Mouse (Mus musculus): ENCODE measurements around the gene Ppp1r37. TPM values are rescaled to one million over a fixed set of nuclear protein-coding genes. Genes with fewer than 3 reads are reported as not detected.

The Ppp1r37 gene
- polyA plus RNA-seq, 1 experiment = 137 TPM

DNA sequence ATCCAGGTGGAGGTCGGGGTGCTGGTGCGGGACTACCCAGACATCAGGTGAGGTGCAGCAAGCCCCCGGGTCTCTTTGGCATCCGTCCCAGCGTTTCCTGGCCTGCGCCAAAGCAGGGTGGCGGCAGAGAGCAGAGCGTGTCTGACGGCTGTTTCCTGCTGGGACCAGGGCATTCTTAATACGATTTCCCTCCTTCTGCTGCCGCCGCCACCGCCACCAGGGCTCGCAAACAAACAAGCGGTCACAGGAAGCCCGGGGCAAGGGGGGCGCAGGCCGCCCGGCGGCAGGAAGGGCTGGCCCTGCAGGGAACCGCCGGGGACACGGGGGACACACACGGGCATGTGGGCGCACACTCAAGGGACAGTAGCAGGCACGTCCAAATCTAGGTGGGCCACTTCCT is 71.1 kb downstream of the Ppp1r37 start:
- Histone ChIP-seq H3K4me1 (replicated peaks; ENCODE audit: control insufficient read depth, insufficient read depth, low read length) (no peaks in the 10 kb centered on the region; the same call in 1 of the 2 replicates), H3K4me3 (ENCODE audit: control insufficient read depth, insufficient read depth, low read length) (no peak overlapping the region)
- WGBS = 2% methylated on average over 26 of the region's 26 CpGs

DNA sequence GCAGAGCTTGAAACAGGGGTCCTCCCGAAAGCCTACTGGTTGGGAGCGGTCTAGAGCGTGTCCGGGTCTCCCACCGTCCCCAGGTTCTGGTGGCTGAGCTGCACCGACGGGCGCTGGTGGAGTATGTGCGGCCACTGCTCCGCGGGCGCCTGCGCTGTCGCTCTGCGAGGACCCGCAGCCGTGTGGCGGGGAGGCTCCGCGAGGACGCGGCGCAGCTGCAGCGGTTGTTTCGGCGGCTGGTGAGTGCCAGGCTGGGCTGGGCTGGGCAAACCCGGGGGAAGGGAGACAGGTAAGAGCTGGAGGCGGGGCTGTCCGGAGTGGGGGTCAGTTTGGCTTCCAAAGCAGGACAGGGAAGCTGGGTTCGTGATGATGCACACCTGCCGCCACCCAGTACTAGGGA is 73.4 kb downstream of the Ppp1r37 start:
- H3K27me3 ChIP-seq (ENCODE audit: control insufficient read depth, insufficient read depth, low read length) = no peaks in the 10 kb centered on the region
- no peaks in the 10 kb centered on the region for H3K36me3 ChIP-seq (ENCODE audit: control insufficient read depth, insufficient read depth, low read length)
- H3K27ac ChIP-seq (ENCODE audit: control insufficient read depth, insufficient read depth, low read length) = no peak overlapping the region
- 95% methylated on average over 31 of the region's 31 CpGs for WGBS
- H3K4me3 ChIP-seq (ENCODE audit: control insufficient read depth, insufficient read depth, low read length) = no peak overlapping the region
- H3K4me1 ChIP-seq (replicated peaks; ENCODE audit: control insufficient read depth, insufficient read depth, low read length) = no peaks in the 10 kb centered on the region; the same call in 1 of the 2 replicates
- no peak for TF ChIP-seq CTCF (IDR thresholded peaks at IDR 0.05; ENCODE audit: borderline replicate concordance, control insufficient read depth, extremely low read depth, insufficient read depth, low read length, poor library complexity)
- TF ChIP-seq POLR2A (IDR thresholded peaks at IDR 0.05; ENCODE audit: control insufficient read depth, extremely low read depth, insufficient read depth, low read length, poor library complexity) = no peak
- no peak for DNase-seq

More for the DNA sequence above, 71.1 kb downstream of the Ppp1r37 start:
- no peak for DNase-seq
- H3K27ac ChIP-seq (ENCODE audit: control insufficient read depth, insufficient read depth, low read length) = no peak overlapping the region
- no peaks in the 10 kb centered on the region for H3K27me3 ChIP-seq (ENCODE audit: control insufficient read depth, insufficient read depth, low read length)
- TF ChIP-seq CTCF (IDR thresholded peaks at IDR 0.05; ENCODE audit: borderline replicate concordance, control insufficient read depth, extremely low read depth, insufficient read depth, low read length, poor library complexity) = no peak
- no peak for TF ChIP-seq POLR2A (IDR thresholded peaks at IDR 0.05; ENCODE audit: control insufficient read depth, extremely low read depth, insufficient read depth, low read length, poor library complexity)
- H3K36me3 ChIP-seq (ENCODE audit: control insufficient read depth, insufficient read depth, low read length) = no peaks in the 10 kb centered on the region

DNA sequence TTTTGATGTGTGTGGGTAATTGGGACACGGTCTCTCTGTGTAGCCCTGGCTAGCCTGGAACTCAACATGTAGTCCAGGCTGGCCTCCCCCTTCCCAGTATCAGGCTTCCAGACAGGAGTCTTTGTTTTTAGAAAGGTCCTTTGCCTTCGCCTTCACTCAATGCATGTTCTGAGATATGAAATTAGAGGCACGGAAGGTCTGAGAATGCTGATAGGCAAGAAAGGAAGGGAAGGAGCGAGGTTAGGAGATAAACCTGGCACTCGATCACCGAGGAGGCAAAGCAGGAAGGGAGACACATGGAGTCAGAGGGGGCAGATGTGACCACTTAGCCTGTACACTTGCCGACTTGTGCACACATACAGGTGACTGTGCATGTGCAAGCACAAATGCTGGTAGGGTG is 76.3 kb downstream of the Ppp1r37 start:
- TF ChIP-seq CTCF (IDR thresholded peaks at IDR 0.05; ENCODE audit: borderline replicate concordance, control insufficient read depth, extremely low read depth, insufficient read depth, low read length, poor library complexity) (no peak), POLR2A (IDR thresholded peaks at IDR 0.05; ENCODE audit: control insufficient read depth, extremely low read depth, insufficient read depth, low read length, poor library complexity) (no peak)
- Histone ChIP-seq H3K4me1 (replicated peaks; ENCODE audit: control insufficient read depth, insufficient read depth, low read length) (no peaks in the 10 kb centered on the region; the same call in 1 of the 2 replicates), H3K27me3 (ENCODE audit: control insufficient read depth, insufficient read depth, low read length) (no peaks in the 10 kb centered on the region), H3K4me3 (ENCODE audit: control insufficient read depth, insufficient read depth, low read length) (no peak overlapping the region), H3K36me3 (ENCODE audit: control insufficient read depth, insufficient read depth, low read length) (no peaks in the 10 kb centered on the region), H3K27ac (ENCODE audit: control insufficient read depth, insufficient read depth, low read length) (no peak overlapping the region)
- 97% methylated on average over 7 of the region's 7 CpGs for WGBS
- DNase-seq = no peak

DNA sequence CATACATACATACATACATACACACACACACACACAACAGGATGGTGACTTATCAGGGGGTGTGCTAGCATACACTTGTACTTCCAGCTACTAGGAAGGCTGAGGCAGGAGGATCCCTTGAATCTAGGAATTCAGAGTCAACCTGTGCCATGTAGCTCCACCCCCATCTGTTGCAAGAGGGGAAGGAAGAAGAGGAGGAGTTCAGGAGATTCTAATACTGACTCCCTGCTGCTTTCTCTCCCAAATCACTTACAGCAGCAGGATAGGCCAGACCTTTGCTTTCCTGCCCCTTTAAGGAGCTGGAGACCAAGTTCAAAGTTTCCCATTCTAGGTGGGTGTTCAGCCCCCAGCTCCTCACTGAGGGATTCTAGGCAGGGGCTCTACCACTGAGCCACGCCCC is 77.4 kb downstream of the Ppp1r37 start:
- TF ChIP-seq POLR2A (IDR thresholded peaks at IDR 0.05; ENCODE audit: control insufficient read depth, extremely low read depth, insufficient read depth, low read length, poor library complexity) (no peak), CTCF (IDR thresholded peaks at IDR 0.05; ENCODE audit: borderline replicate concordance, control insufficient read depth, extremely low read depth, insufficient read depth, low read length, poor library complexity) (no peak)
- H3K36me3 ChIP-seq (ENCODE audit: control insufficient read depth, insufficient read depth, low read length) = no peaks in the 10 kb centered on the region
- WGBS = 100% methylated on average over 1 of the region's 1 CpGs
- H3K27me3 ChIP-seq (ENCODE audit: control insufficient read depth, insufficient read depth, low read length) = no peaks in the 10 kb centered on the region
- H3K4me1 ChIP-seq (replicated peaks; ENCODE audit: control insufficient read depth, insufficient read depth, low read length) = no peaks in the 10 kb centered on the region
- no peak for DNase-seq
- H3K27ac ChIP-seq (ENCODE audit: control insufficient read depth, insufficient read depth, low read length) = no peak overlapping the region
- no peak overlapping the region for H3K4me3 ChIP-seq (ENCODE audit: control insufficient read depth, insufficient read depth, low read length)

DNA sequence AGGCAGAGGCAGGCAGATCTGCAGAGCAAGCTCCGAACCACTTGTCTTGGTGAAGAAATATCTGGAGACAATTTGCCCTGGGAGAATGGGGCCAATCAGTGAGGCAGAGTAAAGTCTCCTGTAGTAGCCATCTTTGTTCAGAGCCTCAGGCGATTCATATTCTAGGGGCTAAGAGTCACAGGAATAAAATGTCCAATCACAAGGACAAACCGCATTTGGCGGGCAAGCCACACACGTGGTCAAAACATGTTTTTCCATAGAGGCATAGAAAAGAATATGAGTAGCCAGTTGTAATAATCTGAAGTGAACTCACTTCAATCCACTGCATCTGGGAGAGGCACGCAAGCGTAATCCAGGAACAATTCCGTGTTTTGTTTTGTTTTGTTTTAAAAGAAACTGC is 79.6 kb downstream of the Ppp1r37 start:
- no peaks in the 10 kb centered on the region for H3K4me1 ChIP-seq (replicated peaks; ENCODE audit: control insufficient read depth, insufficient read depth, low read length)
- H3K27ac ChIP-seq (ENCODE audit: control insufficient read depth, insufficient read depth, low read length) = no peak overlapping the region
- no peaks in the 10 kb centered on the region for H3K27me3 ChIP-seq (ENCODE audit: control insufficient read depth, insufficient read depth, low read length)
- no peaks in the 10 kb centered on the region for H3K36me3 ChIP-seq (ENCODE audit: control insufficient read depth, insufficient read depth, low read length)
- H3K4me3 ChIP-seq (ENCODE audit: control insufficient read depth, insufficient read depth, low read length) = no peak overlapping the region
- TF ChIP-seq POLR2A (IDR thresholded peaks at IDR 0.05; ENCODE audit: control insufficient read depth, extremely low read depth, insufficient read depth, low read length, poor library complexity) (no peak), CTCF (IDR thresholded peaks at IDR 0.05; ENCODE audit: borderline replicate concordance, control insufficient read depth, extremely low read depth, insufficient read depth, low read length, poor library complexity) (no peak)
- DNase-seq = no peak
- WGBS = 90% methylated on average over 8 of the region's 8 CpGs

Other genes starting within 250 kb of the Ppp1r37 start
- gene Ercc1, start 218.3 kb downstream of the Ppp1r37 start, polyA plus RNA-seq (2012; rRNA removed) = 62.3 and 63.6 TPM in 2 replicates
- 7.5 and 8.0 TPM in 2 replicates for gene Cd3eap, start 203.6 kb downstream of the Ppp1r37 start, polyA plus RNA-seq (2012; rRNA removed)
- 13.6 and 14.2 TPM in 2 replicates for gene Ppp1r13l, start 203.3 kb downstream of the Ppp1r37 start, polyA plus RNA-seq (2012; rRNA removed)
- 134 and 137 TPM in 2 replicates for gene Ercc2, start 181.1 kb downstream of the Ppp1r37 start, polyA plus RNA-seq (2012; rRNA removed)
- gene Klc3, start 159.0 kb downstream of the Ppp1r37 start, polyA plus RNA-seq (2012; rRNA removed) = 73.1 and 87.0 TPM in 2 replicates
- gene Ckm, start 158.3 kb downstream of the Ppp1r37 start, polyA plus RNA-seq (2012; rRNA removed) = 19.3 and 332 TPM in 2 replicates
- 36.3 and 48.8 TPM in 2 replicates for gene Mark4, start 104.3 kb downstream of the Ppp1r37 start, polyA plus RNA-seq (2012; rRNA removed)
- 0.94 and 1.0 TPM in 2 replicates for gene Exoc3l2, start 99.7 kb downstream of the Ppp1r37 start, polyA plus RNA-seq (2012; rRNA removed)
- 13.2 and 15.5 TPM in 2 replicates for gene Bloc1s3, start 54.7 kb downstream of the Ppp1r37 start, polyA plus RNA-seq (2012; rRNA removed)
- 86.7 and 90.2 TPM in 2 replicates for gene Trappc6a, start 54.7 kb downstream of the Ppp1r37 start, polyA plus RNA-seq (2012; rRNA removed)
- 1.1 and 1.2 TPM in 2 replicates for gene Nkpd1, start 45.2 kb downstream of the Ppp1r37 start, polyA plus RNA-seq (2012; rRNA removed)
- 4.5 and 4.7 TPM in 2 replicates for gene Zfp296, start 14.2 kb upstream of the Ppp1r37 start, polyA plus RNA-seq (2012; rRNA removed)
- gene Gemin7, start 14.5 kb upstream of the Ppp1r37 start, polyA plus RNA-seq (2012; rRNA removed) = 121 and 130 TPM in 2 replicates
- 240 and 315 TPM in 2 replicates for gene Clasrp, start 41.4 kb upstream of the Ppp1r37 start, polyA plus RNA-seq (2012; rRNA removed)
- 66.9 and 75.6 TPM in 2 replicates for gene Relb, start 66.4 kb upstream of the Ppp1r37 start, polyA plus RNA-seq (2012; rRNA removed)
- gene Clptm1, start 102.0 kb upstream of the Ppp1r37 start, polyA plus RNA-seq (2012; rRNA removed) = 136 and 142 TPM in 2 replicates
- gene Apoc2, start 114.9 kb upstream of the Ppp1r37 start, polyA plus RNA-seq (2012; rRNA removed) = 6.7 and 7.1 TPM in 2 replicates
- gene Gm44805, start 118.3 kb upstream of the Ppp1r37 start, polyA plus RNA-seq (2012; rRNA removed) = not detected in 2 replicates
- 1.5 and 6.2 TPM in 2 replicates for gene Apoc4, start 118.4 kb upstream of the Ppp1r37 start, polyA plus RNA-seq (2012; rRNA removed)
- gene Apoc1, start 129.6 kb upstream of the Ppp1r37 start, polyA plus RNA-seq (2012; rRNA removed) = 24.8 and 38.0 TPM in 2 replicates
- 1,583 and 2,086 TPM in 2 replicates for gene Apoe, start 136.1 kb upstream of the Ppp1r37 start, polyA plus RNA-seq (2012; rRNA removed)
- 109 and 120 TPM in 2 replicates for gene Tomm40, start 152.4 kb upstream of the Ppp1r37 start, polyA plus RNA-seq (2012; rRNA removed)
- 10.0 and 11.4 TPM in 2 replicates for gene Nectin2, start 187.4 kb upstream of the Ppp1r37 start, polyA plus RNA-seq (2012; rRNA removed)
- gene Bcam, start 207.9 kb upstream of the Ppp1r37 start, polyA plus RNA-seq (2012; rRNA removed) = 36.4 and 55.5 TPM in 2 replicates
- gene Cblc, start 233.7 kb upstream of the Ppp1r37 start, polyA plus RNA-seq (2012; rRNA removed) = 2.4 and 2.8 TPM in 2 replicates